Mouse (Mus musculus) hindbrain, postnatal 0 days (tissue): Measurements from ENCODE around the gene Clic3. TPM values are rescaled to one million over a fixed set of nuclear protein-coding genes. Genes with fewer than 3 reads are reported as not detected.

Experiments
- ATAC-seq: fragments of 200-750 bp; cut with Nextera tagmentation; 2 replicates; pipeline ENCODE4 v1.8.0; 2017; ENCODE audit warnings: mild to moderate bottlenecking, moderate TSS enrichment, moderate library complexity
- DNase-seq: peaks from one replicate; pipeline ENCODE4 v3.0.0-alpha.2; 2015; ENCODE audit warnings: low spot score
- H3K27ac ChIP-seq: fragments of 300-500 bp; sonication (generic); 2 replicates; pipeline ENCODE4 v1.5.1; 2014; ENCODE audit warnings: mild to moderate bottlenecking
- H3K27me3 ChIP-seq: fragments of 300-500 bp; sonication (generic); 2 replicates; pipeline ENCODE4 v1.6.1; 2014; ENCODE audit warnings: low read length, mixed read lengths; ENCODE audit not compliant: insufficient read depth
- H3K36me3 ChIP-seq: fragments of 300-500 bp; sonication (generic); 2 replicates; pipeline ENCODE4 v1.6.1; 2014; ENCODE audit warnings: low read length, mixed read lengths; ENCODE audit not compliant: insufficient read depth
- H3K4me1 ChIP-seq: fragments of 300-500 bp; sonication (generic); 2 replicates; pipeline ENCODE4 v1.6.1; 2014; ENCODE audit warnings: antibody characterized with exemption, low read length, mixed read lengths; ENCODE audit not compliant: insufficient read depth
- H3K4me2 ChIP-seq: fragments of 300-500 bp; sonication (generic); 2 replicates; pipeline ENCODE4 v1.6.1; 2014; ENCODE audit warnings: low read depth, mild to moderate bottlenecking, low read length, moderate library complexity, mixed read lengths
- H3K4me3 ChIP-seq: fragments of 300-500 bp; sonication (generic); 2 replicates; pipeline ENCODE4 v1.5.1; 2014; ENCODE audit warnings: low read length
- H3K9ac ChIP-seq: fragments of 300-500 bp; sonication (generic); replicated peaks from 2 replicates; pipeline ENCODE4 v1.6.1; 2014; ENCODE audit warnings: mild to moderate bottlenecking, low read length, moderate library complexity, mixed read lengths
- H3K9me3 ChIP-seq: fragments of 300-500 bp; sonication (generic); 2 replicates; pipeline ENCODE4 v1.6.1; 2016; ENCODE audit warnings: low read length, mixed read lengths
- CTCF ChIP-seq: IDR thresholded peaks from 2 replicates; pipeline ENCODE4 v1.5.1; 2016; ENCODE audit warnings: antibody characterized with exemption, control low read depth, low read depth
- WGBS: fragments of 180-500 bp; shearing (Covaris S2); extraction: QIAGEN DNeasy Blood & Tissue Kit; methylation state at CpG from one replicate; pipeline ENCODE4 v1.1.7; 2014; 5-methylcytosine and 5-hydroxymethylcytosine counted together
- microRNA-seq, 2 experiments: library from miRNA; unstranded; fragments of <30 nt; microRNA quantifications; one replicate each; pipeline ENCODE4; 2016
- polyA plus RNA-seq: library from polyadenylated mRNA; unstranded; fragments of >200 nt; fragmentation: Nextera tagmentation; extraction: Ambion mirVana; gene quantifications from 2 replicates; pipeline ENCODE4 v1.2.1, GENCODE M21; 2015
- total RNA-seq: library from RNA; depleted of rRNA; stranded (reverse); fragments of >200 nt; gene quantifications from 2 replicates; pipeline ENCODE4 v1.2.3, GENCODE M21; 2014; rRNA removed

The Clic3 gene
- total and polyA plus RNA-seq, 2 experiments from 2014 or later = 3.9 to 4.1 TPM

DNA sequence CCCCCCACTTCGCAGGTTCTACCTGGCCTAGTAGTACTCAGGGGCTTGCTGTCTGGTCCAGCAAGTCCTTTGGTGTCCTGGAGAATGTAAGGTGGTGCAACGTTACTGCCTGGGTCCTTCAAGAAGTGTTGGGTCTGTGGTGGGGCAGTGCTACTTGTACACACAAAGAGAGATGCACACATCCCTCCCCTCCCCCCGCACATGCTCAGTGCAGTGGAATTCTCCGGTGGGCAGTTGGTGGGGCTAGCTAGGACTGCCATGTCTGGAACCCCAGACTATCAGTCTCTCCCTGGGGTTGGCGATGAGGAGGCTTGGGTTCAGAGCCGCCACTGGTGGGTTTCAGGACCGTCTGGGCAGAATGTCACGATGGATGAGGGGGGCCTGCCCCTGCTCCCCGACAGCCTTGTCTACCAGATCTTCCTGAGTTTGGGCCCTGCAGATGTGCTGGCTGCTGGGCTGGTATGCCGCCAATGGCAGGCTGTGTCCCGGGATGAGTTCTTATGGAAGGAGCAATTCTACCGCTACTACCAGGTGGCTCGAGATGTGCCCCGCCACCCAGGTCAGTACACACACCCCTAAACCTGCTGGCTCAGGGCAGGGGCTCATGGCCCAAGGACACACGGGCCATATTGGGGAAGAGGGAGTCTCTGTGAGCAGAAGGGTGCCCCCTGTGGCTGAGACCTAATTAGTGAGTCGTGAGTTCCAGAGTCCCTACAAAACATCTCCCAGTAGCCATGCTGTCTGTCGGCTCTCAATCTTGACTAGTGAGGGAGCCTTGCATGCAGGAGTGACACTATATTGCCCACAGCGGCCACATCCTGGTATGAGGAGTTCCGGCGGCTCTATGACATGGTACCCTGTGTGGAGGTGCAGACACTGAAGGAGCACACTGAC lies 45.2 kb downstream of the Clic3 start, which contains the start of gene C8g:
Gene C8g (minus strand): TSS at position 127 of the 894 bp plus-strand sequence.
- peak within 1 kb of the TSS; percentile 94 for H3K4me2 ChIP-seq
- H3K36me3 ChIP-seq = peaks cover 28% of the 10 kb centered on the region; the same call in 1 of the 2 replicates
- H3K9ac ChIP-seq = peak within 1 kb of the TSS; percentile 88
- peak within 1 kb of the TSS; percentile 90 for H3K27ac ChIP-seq
- WGBS = 72% methylated on average over 20 of the region's 20 CpGs
- DNase-seq (peak; percentile 19), ATAC-seq (no peak)
- no peaks in the 10 kb centered on the region for H3K27me3 ChIP-seq
- no peaks in the 10 kb centered on the region for H3K9me3 ChIP-seq
- TF ChIP-seq CTCF = no peak
- peaks cover 14% of the 10 kb centered on the region for H3K4me1 ChIP-seq
- H3K4me3 ChIP-seq = peak within 1 kb of the TSS; percentile 69

DNA sequence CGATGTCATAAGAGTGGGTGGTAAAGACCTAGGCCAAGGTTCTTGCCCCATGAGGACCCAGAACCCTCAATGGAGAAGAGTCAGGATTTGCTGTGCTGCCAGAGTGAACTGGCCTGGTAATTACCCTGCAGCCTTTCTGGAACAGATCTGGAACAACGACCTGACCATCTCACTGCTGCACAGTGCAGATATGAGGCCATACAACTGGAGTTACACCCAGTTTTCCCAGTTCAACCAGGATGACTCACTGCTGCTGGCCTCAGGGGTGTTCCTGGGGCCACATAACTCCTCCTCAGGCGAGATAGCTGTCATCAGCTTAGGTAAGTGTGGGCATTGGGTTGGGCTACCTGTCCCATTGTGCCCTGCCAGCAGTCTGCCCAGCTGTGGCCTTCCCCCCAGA lies 46.1 kb downstream of the Clic3 start:
- Histone ChIP-seq H3K9ac (no peak overlapping the region), H3K9me3 (no peaks in the 10 kb centered on the region), H3K4me2 (no peak overlapping the region), H3K27me3 (no peaks in the 10 kb centered on the region), H3K4me1 (peaks cover 14% of the 10 kb centered on the region), H3K36me3 (peaks cover 28% of the 10 kb centered on the region; the same call in 1 of the 2 replicates), H3K4me3 (no peak overlapping the region), H3K27ac (no peak overlapping the region)
- WGBS = 84% methylated on average over 3 of the region's 3 CpGs
- no peak for ATAC-seq
- no peak for TF ChIP-seq CTCF
- DNase-seq = no peak

DNA sequence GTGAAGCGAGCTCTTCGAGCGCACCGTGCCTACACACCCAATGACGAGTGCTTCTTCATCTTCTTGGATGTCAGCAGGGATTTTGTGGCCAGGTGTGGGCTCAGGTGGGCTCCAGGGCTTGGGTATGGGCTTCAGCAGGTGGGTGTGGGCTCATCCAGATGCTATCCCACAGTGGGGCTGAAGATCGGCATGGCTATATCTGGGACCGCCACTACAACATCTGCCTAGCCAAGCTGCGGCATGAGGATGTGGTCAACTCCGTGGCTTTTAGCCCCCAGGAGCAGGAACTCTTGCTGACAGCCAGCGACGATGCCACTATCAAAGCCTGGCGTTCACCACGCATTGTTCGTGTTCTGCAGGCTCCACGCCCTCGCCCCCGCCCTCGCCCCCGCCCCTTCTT lies 47.9 kb downstream of the Clic3 start:
- 95% methylated on average over 19 of the region's 19 CpGs for WGBS
- TF ChIP-seq CTCF = no peak
- DNase-seq (no peak), ATAC-seq (no peak)
- H3K27me3 ChIP-seq = no peaks in the 10 kb centered on the region
- H3K4me2 ChIP-seq = no peak overlapping the region
- peaks cover 28% of the 10 kb centered on the region; the same call in 1 of the 2 replicates for H3K36me3 ChIP-seq
- H3K4me3 ChIP-seq = no peak overlapping the region
- no peak overlapping the region for H3K27ac ChIP-seq
- H3K4me1 ChIP-seq = peaks cover 14% of the 10 kb centered on the region
- H3K9ac ChIP-seq = no peak overlapping the region
- no peaks in the 10 kb centered on the region for H3K9me3 ChIP-seq

GRCm38 (mm10) chr2:25505000-25505399 lies 48.4 kb downstream of the Clic3 start:
- H3K4me3 ChIP-seq = no peak overlapping the region
- H3K36me3 ChIP-seq = peaks cover 28% of the 10 kb centered on the region; the same call in 1 of the 2 replicates
- no peak overlapping the region for H3K9ac ChIP-seq
- peaks cover 13% of the 10 kb centered on the region for H3K4me1 ChIP-seq
- H3K4me2 ChIP-seq = no peak overlapping the region
- H3K27ac ChIP-seq = no peak overlapping the region
- no peak for TF ChIP-seq CTCF
- WGBS = 88% methylated on average over 1 of the region's 1 CpGs
- ATAC-seq (no peak), DNase-seq (no peak)
- no peaks in the 10 kb centered on the region for H3K27me3 ChIP-seq
- no peaks in the 10 kb centered on the region for H3K9me3 ChIP-seq

DNA sequence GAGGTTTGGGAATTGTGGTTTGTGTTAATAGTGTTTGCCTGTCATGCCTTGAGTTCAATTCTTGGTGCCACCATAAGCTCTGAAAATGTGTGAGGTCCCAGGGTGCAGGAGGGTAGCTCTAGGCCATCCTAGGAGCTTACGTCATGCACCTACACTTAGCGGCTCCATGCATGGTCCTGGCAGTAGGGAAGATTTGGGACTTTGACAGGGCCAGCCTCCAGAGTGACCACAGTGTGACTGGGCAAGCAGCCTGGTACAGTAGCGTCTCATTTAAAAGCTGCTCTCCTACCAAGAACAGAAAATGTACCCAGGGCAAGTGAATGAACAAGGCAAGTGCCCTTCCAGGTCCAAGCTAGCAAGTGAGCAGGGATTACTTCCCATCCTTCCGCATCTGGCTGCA lies 49.2 kb downstream of the Clic3 start:
- Histone ChIP-seq H3K27me3 (no peaks in the 10 kb centered on the region), H3K9me3 (no peaks in the 10 kb centered on the region), H3K9ac (no peak overlapping the region), H3K4me2 (no peak overlapping the region), H3K27ac (no peak overlapping the region), H3K4me3 (no peak overlapping the region), H3K36me3 (peaks cover 28% of the 10 kb centered on the region; the same call in 1 of the 2 replicates), H3K4me1 (peaks cover 9% of the 10 kb centered on the region)
- 87% methylated on average over 4 of the region's 4 CpGs for WGBS
- no peak for DNase-seq
- ATAC-seq = no peak
- TF ChIP-seq CTCF = no peak

- WGBS = 36% methylated on average over 5 of the region's 5 CpGs
- ATAC-seq = no peak; the same call in 1 of the 2 replicates
Observed at GRCm38 (mm10) chr2:25506964-25507363, 50.3 kb downstream of the Clic3 start.

More at GRCm38 (mm10) chr2:25506964-25507363, 50.3 kb downstream of the Clic3 start:
- Histone ChIP-seq H3K4me2 (no peak overlapping the region), H3K9me3 (no peaks in the 10 kb centered on the region), H3K4me3 (no peak overlapping the region), H3K27me3 (no peaks in the 10 kb centered on the region), H3K27ac (no peak overlapping the region), H3K9ac (no peak overlapping the region), H3K4me1 (0 out of 2 replicates have a peak, but pooled peaks cover under 1% of the 10 kb centered on the region), H3K36me3 (peaks cover 28% of the 10 kb centered on the region; the same call in 1 of the 2 replicates)
- DNase-seq = peak; percentile 32
- peak; percentile 50 for TF ChIP-seq CTCF

Small RNA genes within 50 kb of the gene (microRNA-seq; reads per million reads assigned to microRNA genes)
- gene Mir3087 = 1.1 to 1.9 reads per million in 2 experiments

Other genes with a start within 250 kb of the Clic3 start
Only the 30 nearest of the 44 such genes appear.
- 39.1 and 45.6 TPM in 2 replicates for gene Tprn, start 194.2 kb upstream of the Clic3 start, total RNA-seq
- 30.0 and 31.1 TPM in 2 replicates for gene Tprn, start 194.2 kb upstream of the Clic3 start, polyA plus RNA-seq
- gene Ssna1, start 184.4 kb upstream of the Clic3 start, total RNA-seq = 84.5 and 120 TPM in 2 replicates
- 159 and 165 TPM in 2 replicates for gene Ssna1, start 184.4 kb upstream of the Clic3 start, polyA plus RNA-seq
- gene Anapc2, start 184.4 kb upstream of the Clic3 start, total RNA-seq = 26.1 and 46.7 TPM in 2 replicates
- gene Anapc2, start 184.4 kb upstream of the Clic3 start, polyA plus RNA-seq = 101 and 105 TPM in 2 replicates
- not detected in 2 replicates for gene Tmem210, start 168.7 kb upstream of the Clic3 start, total RNA-seq
- not detected in 2 replicates for gene Tmem210, start 168.7 kb upstream of the Clic3 start, polyA plus RNA-seq
- gene Lrrc26, start 166.9 kb upstream of the Clic3 start, total RNA-seq = 1.0 TPM in 1 of 2 replicates, not detected in the other
- 0.20 and 0.44 TPM in 2 replicates for gene Lrrc26, start 166.9 kb upstream of the Clic3 start, polyA plus RNA-seq
- gene Grin1, start 137.7 kb upstream of the Clic3 start, total RNA-seq = 146 and 156 TPM in 2 replicates
- 69.5 and 75.7 TPM in 2 replicates for gene Grin1, start 137.7 kb upstream of the Clic3 start, polyA plus RNA-seq
- 52.6 and 67.9 TPM in 2 replicates for gene Man1b1, start 124.5 kb upstream of the Clic3 start, total RNA-seq
- gene Man1b1, start 124.5 kb upstream of the Clic3 start, polyA plus RNA-seq = 46.7 and 49.7 TPM in 2 replicates
- gene Dpp7, start 100.5 kb upstream of the Clic3 start, total RNA-seq = 19.0 and 30.0 TPM in 2 replicates
- gene Dpp7, start 100.5 kb upstream of the Clic3 start, polyA plus RNA-seq = 24.7 and 27.8 TPM in 2 replicates
- 5.8 and 7.5 TPM in 2 replicates for gene Uap1l1, start 91.2 kb upstream of the Clic3 start, total RNA-seq
- gene Uap1l1, start 91.2 kb upstream of the Clic3 start, polyA plus RNA-seq = 15.6 and 18.5 TPM in 2 replicates
- gene Sapcd2, start 84.5 kb upstream of the Clic3 start, total RNA-seq = 38.1 and 40.2 TPM in 2 replicates
- 20.2 and 22.0 TPM in 2 replicates for gene Sapcd2, start 84.5 kb upstream of the Clic3 start, polyA plus RNA-seq
- gene Entpd2, start 61.0 kb upstream of the Clic3 start, total RNA-seq = 8.4 and 12.9 TPM in 2 replicates
- gene Entpd2, start 61.0 kb upstream of the Clic3 start, polyA plus RNA-seq = 10.8 and 12.3 TPM in 2 replicates
- 249 and 289 TPM in 2 replicates for gene Npdc1, start 57.5 kb upstream of the Clic3 start, total RNA-seq
- gene Npdc1, start 57.5 kb upstream of the Clic3 start, polyA plus RNA-seq = 416 and 422 TPM in 2 replicates
- 1.0 TPM in 1 of 2 replicates, not detected in the other for gene Fut7, start 33.6 kb upstream of the Clic3 start, total RNA-seq
- 0.18 and 0.20 TPM in 2 replicates for gene Fut7, start 33.6 kb upstream of the Clic3 start, polyA plus RNA-seq
- 84.6 and 94.9 TPM in 2 replicates for gene Abca2, start 28.1 kb upstream of the Clic3 start, total RNA-seq
- gene Abca2, start 28.1 kb upstream of the Clic3 start, polyA plus RNA-seq = 10.7 and 12.5 TPM in 2 replicates
- gene Paxx, start 4.3 kb downstream of the Clic3 start, total RNA-seq = 183 and 187 TPM in 2 replicates
- gene Paxx, start 4.3 kb downstream of the Clic3 start, polyA plus RNA-seq = 141 and 145 TPM in 2 replicates
- gene Ptgds, start 13.2 kb downstream of the Clic3 start, total RNA-seq = 1,517 and 2,498 TPM in 2 replicates
- gene Ptgds, start 13.2 kb downstream of the Clic3 start, polyA plus RNA-seq = 2,872 and 3,193 TPM in 2 replicates
- not detected in 2 replicates for gene Lcn12, start 37.1 kb downstream of the Clic3 start, total RNA-seq
- gene Lcn12, start 37.1 kb downstream of the Clic3 start, polyA plus RNA-seq = not detected in 2 replicates
- 140 and 175 TPM in 2 replicates for gene Fbxw5, start 43.9 kb downstream of the Clic3 start, total RNA-seq
- gene Fbxw5, start 43.9 kb downstream of the Clic3 start, polyA plus RNA-seq = 93.4 and 102 TPM in 2 replicates
- gene C8g, start 44.9 kb downstream of the Clic3 start, total RNA-seq = 0.58 and 0.68 TPM in 2 replicates
- gene C8g, start 44.9 kb downstream of the Clic3 start, polyA plus RNA-seq = 6.5 and 8.0 TPM in 2 replicates
- gene Traf2, start 90.1 kb downstream of the Clic3 start, total RNA-seq = 10.0 and 11.4 TPM in 2 replicates
- gene Traf2, start 90.1 kb downstream of the Clic3 start, polyA plus RNA-seq = 9.2 and 9.3 TPM in 2 replicates
- 159 and 274 TPM in 2 replicates for gene Edf1, start 101.0 kb downstream of the Clic3 start, total RNA-seq
- 394 and 413 TPM in 2 replicates for gene Edf1, start 101.0 kb downstream of the Clic3 start, polyA plus RNA-seq
- 1.2 and 2.5 TPM in 2 replicates for gene Mamdc4, start 118.0 kb downstream of the Clic3 start, total RNA-seq
- gene Mamdc4, start 118.0 kb downstream of the Clic3 start, polyA plus RNA-seq = 1.2 and 2.0 TPM in 2 replicates
- 35.4 and 48.2 TPM in 2 replicates for gene Phpt1, start 118.4 kb downstream of the Clic3 start, total RNA-seq
- 232 and 242 TPM in 2 replicates for gene Phpt1, start 118.4 kb downstream of the Clic3 start, polyA plus RNA-seq
- gene Ajm1, start 124.9 kb downstream of the Clic3 start, total RNA-seq = 22.4 and 29.1 TPM in 2 replicates
- 18.8 and 19.8 TPM in 2 replicates for gene Ajm1, start 124.9 kb downstream of the Clic3 start, polyA plus RNA-seq
- gene Rabl6, start 151.7 kb downstream of the Clic3 start, total RNA-seq = 71.8 and 74.9 TPM in 2 replicates
- gene Rabl6, start 151.7 kb downstream of the Clic3 start, polyA plus RNA-seq = 53.0 and 62.4 TPM in 2 replicates
- not detected in 2 replicates for gene Ccdc183, start 160.8 kb downstream of the Clic3 start, total RNA-seq
- 0.35 and 0.48 TPM in 2 replicates for gene Ccdc183, start 160.8 kb downstream of the Clic3 start, polyA plus RNA-seq
- 48.0 and 59.8 TPM in 2 replicates for gene Tmem141, start 165.2 kb downstream of the Clic3 start, total RNA-seq
- gene Tmem141, start 165.2 kb downstream of the Clic3 start, polyA plus RNA-seq = 52.0 and 56.9 TPM in 2 replicates
- 2.2 and 2.7 TPM in 2 replicates for gene Fcna, start 171.2 kb downstream of the Clic3 start, total RNA-seq
- gene Fcna, start 171.2 kb downstream of the Clic3 start, polyA plus RNA-seq = 3.7 and 4.3 TPM in 2 replicates
- not detected in 2 replicates for gene Lcn8, start 196.3 kb downstream of the Clic3 start, total RNA-seq
- gene Lcn8, start 196.3 kb downstream of the Clic3 start, polyA plus RNA-seq = not detected in 2 replicates
- gene Lcn5, start 201.1 kb downstream of the Clic3 start, total RNA-seq = not detected in 2 replicates
- not detected in 2 replicates for gene Lcn5, start 201.1 kb downstream of the Clic3 start, polyA plus RNA-seq